Mouse (Mus musculus): ENCODE measurements around the gene Isyna1.
"Not testable (repeated sequence)": the region's sequence is repeated elsewhere in the genome, so short reads cannot be mapped to it uniquely, and the experiment has no call there.

The Isyna1 gene

GRCm38 (mm10) chr8:70574915-70575314, 19.3 kb upstream of the Isyna1 start:
- DNase-seq (ENCODE audit: low read depth, low spot score) = no peak

- DNase-seq (ENCODE audit: low read depth, low spot score) = no peak
Observed at GRCm38 (mm10) chr8:70577207-70577606, 17.0 kb upstream of the Isyna1 start.

- DNase-seq (ENCODE audit: low read depth, low spot score) = no peak
Observed at GRCm38 (mm10) chr8:70583476-70584387, 10.4 kb upstream of the Isyna1 start.

GRCm38 (mm10) chr8:70584606-70585257, 9.4 kb upstream of the Isyna1 start:
- DNase-seq (ENCODE audit: low read depth, low spot score) = no peak

- no peak for DNase-seq (ENCODE audit: low read depth, low spot score)
Observed at GRCm38 (mm10) chr8:70585258-70585652, 8.9 kb upstream of the Isyna1 start.

- not testable (repeated sequence) for DNase-seq (ENCODE audit: low read depth, low spot score)
Observed at GRCm38 (mm10) chr8:70587955-70588354, 6.2 kb upstream of the Isyna1 start.

- DNase-seq (ENCODE audit: low read depth, low spot score) = no peak
Observed at GRCm38 (mm10) chr8:70591569-70591968, 2.6 kb upstream of the Isyna1 start.

- DNase-seq (ENCODE audit: low read depth, low spot score) = no peak
Observed at GRCm38 (mm10) chr8:70593173-70593572, 1.0 kb upstream of the Isyna1 start.

- DNase-seq (ENCODE audit: low read depth, low spot score) = no peak
Observed at GRCm38 (mm10) chr8:70594621-70595564, 720 bp downstream of the Isyna1 start.

- no peak for DNase-seq (ENCODE audit: low read depth, low spot score)
Observed at GRCm38 (mm10) chr8:70595811-70596210, 1.6 kb downstream of the Isyna1 start.

GRCm38 (mm10) chr8:70596216-70596615, 2.0 kb downstream of the Isyna1 start:
- no peak for DNase-seq (ENCODE audit: low read depth, low spot score)

- DNase-seq (ENCODE audit: low read depth, low spot score) = no peak
Observed at GRCm38 (mm10) chr8:70596775-70597416, 2.7 kb downstream of the Isyna1 start.

GRCm38 (mm10) chr8:70597417-70598272, 3.5 kb downstream of the Isyna1 start:
- DNase-seq (ENCODE audit: low read depth, low spot score) = no peak

- DNase-seq (ENCODE audit: low read depth, low spot score) = peak; percentile 67
Observed at GRCm38 (mm10) chr8:70598283-70598682, 4.1 kb downstream of the Isyna1 start.

- peak; percentile 71 for DNase-seq (ENCODE audit: low read depth, low spot score)
Observed at GRCm38 (mm10) chr8:70598722-70599121, 4.5 kb downstream of the Isyna1 start.

GRCm38 (mm10) chr8:70599507-70600290, 5.5 kb downstream of the Isyna1 start:
- no peak for DNase-seq (ENCODE audit: low read depth, low spot score)

- no peak for DNase-seq (ENCODE audit: low read depth, low spot score)
Observed at GRCm38 (mm10) chr8:70600473-70601270, 6.5 kb downstream of the Isyna1 start.

- DNase-seq (ENCODE audit: low read depth, low spot score) = peak; percentile 90
Observed at GRCm38 (mm10) chr8:70601271-70601649, 7.1 kb downstream of the Isyna1 start.

All from forelimb bud, embryonic 11.5 days (tissue).